Mouse (Mus musculus): ENCODE results near the gene Gm21969. TPM values are rescaled to one million over a fixed set of nuclear protein-coding genes. Genes with fewer than 3 reads are reported as not detected.

Gene Gm21969
- total RNA-seq, 2 experiments from 2014 or later = not detected

DNA sequence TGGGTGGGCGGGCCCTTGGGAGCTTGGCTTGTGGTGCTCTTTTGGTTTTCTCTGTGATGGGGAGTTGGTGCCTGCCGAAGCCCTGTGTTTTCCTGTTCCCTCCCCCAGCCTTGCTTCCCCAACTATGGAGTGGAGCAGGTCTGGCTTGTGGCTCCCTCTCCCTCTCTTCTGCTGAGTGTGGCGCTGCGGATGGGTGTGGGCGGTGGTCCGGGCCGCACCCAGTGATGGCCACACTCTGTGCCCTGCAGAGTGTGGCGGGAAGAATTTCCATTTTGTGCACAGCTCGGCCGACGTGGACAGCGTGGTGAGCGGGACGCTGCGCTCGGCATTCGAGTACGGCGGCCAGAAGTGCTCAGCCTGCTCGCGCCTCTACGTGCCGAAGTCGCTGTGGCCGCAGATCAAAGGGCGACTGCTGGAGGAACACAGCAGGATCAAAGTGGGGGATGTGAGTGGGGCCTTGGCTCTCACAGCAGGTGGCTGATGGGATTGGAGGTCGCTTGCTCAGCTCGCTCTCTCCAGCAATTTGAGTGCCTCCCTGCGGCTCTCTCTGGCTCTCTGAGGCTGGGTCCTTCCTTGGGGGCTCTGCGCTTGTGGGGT lies 38.9 kb downstream of the Gm21969 start:
- no peak for TF ChIP-seq CTCF (IDR thresholded peaks at IDR 0.05)

DNA sequence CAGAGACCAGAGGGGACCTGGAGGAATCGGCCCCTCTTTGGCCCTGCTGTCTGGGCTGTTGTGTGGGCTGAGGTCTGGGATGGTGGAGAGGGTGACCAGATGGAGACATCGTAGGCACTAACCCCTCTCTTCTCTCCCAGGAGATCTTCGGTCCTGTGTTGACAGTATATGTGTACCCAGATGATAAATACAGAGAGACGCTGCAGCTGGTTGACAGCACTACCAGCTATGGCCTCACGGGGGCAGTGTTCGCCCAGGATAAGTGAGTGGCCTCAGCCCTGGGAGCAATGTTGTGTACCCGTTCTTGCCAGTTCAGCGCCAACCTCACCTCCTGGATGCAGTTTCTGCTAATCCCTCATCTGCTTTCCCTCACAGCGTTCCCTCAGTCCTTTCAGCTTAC lies 41.0 kb downstream of the Gm21969 start:
- no peak overlapping the region for H3K27ac ChIP-seq
- TF ChIP-seq CTCF (IDR thresholded peaks at IDR 0.05) = peak; percentile 96
- peak; percentile 70 to 89 for DNase-seq (ENCODE audit: extremely low spot score in 1 of 2, low spot score in 2 of 2)
- intact Hi-C loops (cut with DNase I) = loop anchor here (1.0 to 2.0 kb wide), 2 partner anchors 27 to 214 kb away; no protein-coding TSS in a partner anchor
- no peak overlapping the region for H3K4me3 ChIP-seq

More for the DNA sequence above, 38.9 kb downstream of the Gm21969 start:
- no peak for DNase-seq (ENCODE audit: extremely low spot score in 1 of 2, low spot score in 2 of 2)
- intact Hi-C loops (cut with DNase I) = no loop called here
- Histone ChIP-seq H3K4me3 (peak overlapping the region; percentile 24), H3K27ac (peak overlapping the region; percentile 34; the same call in 1 of the 2 replicates)

DNA sequence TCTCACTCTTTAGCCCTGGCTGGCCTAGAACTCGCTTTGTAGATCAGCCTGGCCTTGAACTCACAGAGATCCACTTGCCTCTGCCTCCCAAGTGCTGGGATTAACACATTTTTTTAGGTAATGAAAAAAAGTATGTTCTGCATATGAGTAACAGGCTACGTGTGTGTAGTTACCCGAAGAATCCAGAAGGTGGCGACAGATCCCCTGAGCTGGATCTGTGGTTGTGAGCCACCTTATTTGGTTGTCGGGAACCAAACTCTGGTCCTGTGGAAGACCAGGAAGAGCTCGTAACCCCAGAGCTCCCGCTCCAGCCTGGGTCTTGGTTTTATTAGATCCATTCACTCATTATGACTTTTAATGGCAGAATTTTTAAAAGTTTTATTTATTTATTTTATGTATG lies 43.9 kb downstream of the Gm21969 start:
- peak; percentile 30 for TF ChIP-seq CTCF (IDR thresholded peaks at IDR 0.05)
- intact Hi-C loops (cut with DNase I) = no loop called here
- no peak for DNase-seq (ENCODE audit: extremely low spot score in 1 of 2, low spot score in 2 of 2)
- Histone ChIP-seq H3K4me3 (no peak overlapping the region), H3K27ac (no peak overlapping the region)

- no peak overlapping the region for H3K27ac ChIP-seq
- intact Hi-C loops (cut with DNase I) = no loop called here
- no peak for TF ChIP-seq CTCF (IDR thresholded peaks at IDR 0.05)
- DNase-seq (ENCODE audit: extremely low spot score in 1 of 2, low spot score in 2 of 2) = no peak
- no peak overlapping the region for H3K4me3 ChIP-seq
Measured at GRCm38 (mm10) chr4:139650086-139650743, 47.2 kb downstream of the Gm21969 start.

DNA sequence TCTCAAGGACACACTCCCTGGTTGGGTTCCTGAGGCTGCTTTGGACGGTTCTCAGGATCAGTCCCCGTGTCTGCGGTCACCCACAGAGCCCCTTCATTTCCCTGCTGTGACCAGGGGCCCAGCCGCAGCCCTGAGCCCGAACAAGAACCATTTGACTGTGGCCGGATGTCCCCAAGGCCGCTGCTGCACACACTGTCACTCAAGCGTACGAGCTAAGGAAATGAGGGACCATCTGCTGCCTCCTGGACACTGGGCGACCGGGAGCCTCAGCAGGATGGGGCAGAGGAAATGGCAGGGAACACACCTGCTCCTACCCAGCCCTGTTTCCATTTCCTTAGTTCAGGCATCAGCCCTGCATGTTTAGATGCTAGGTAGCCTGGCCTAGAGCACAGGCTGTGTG lies 47.9 kb downstream of the Gm21969 start:
- intact Hi-C loops (cut with DNase I) = no loop called here
- TF ChIP-seq CTCF (IDR thresholded peaks at IDR 0.05) = no peak
- DNase-seq (ENCODE audit: extremely low spot score in 1 of 2, low spot score in 2 of 2) = no peak
- Histone ChIP-seq H3K4me3 (no peak overlapping the region), H3K27ac (no peak overlapping the region)

- no peak for DNase-seq (ENCODE audit: extremely low spot score in 1 of 2, low spot score in 2 of 2)
- intact Hi-C loops (cut with DNase I) = no loop called here
- no peak within 1 kb of the TSS for H3K27ac ChIP-seq
- no peak for TF ChIP-seq CTCF (IDR thresholded peaks at IDR 0.05)
- no peak within 1 kb of the TSS for H3K4me3 ChIP-seq
Measured at GRCm38 (mm10) chr4:139653238-139653637, 50.3 kb downstream of the Gm21969 start, which contains the start of gene Tas1r2. TSS of gene Tas1r2 (plus strand) at chr4:139653538.

DNA sequence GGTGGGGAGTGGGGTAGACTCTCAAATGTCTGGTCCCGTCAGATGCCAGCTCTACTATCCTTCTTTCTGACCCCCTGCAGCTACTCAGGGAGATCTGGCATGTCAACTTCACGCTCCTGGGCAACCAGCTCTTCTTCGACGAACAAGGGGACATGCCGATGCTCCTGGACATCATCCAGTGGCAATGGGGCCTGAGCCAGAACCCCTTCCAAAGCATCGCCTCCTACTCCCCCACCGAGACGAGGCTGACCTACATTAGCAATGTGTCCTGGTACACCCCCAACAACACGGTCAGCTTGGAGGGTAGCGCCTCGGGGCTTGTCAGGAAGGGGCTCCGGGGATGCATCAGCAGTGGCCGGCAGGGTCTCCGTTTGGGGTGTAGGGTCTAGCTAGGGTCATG lies 58.9 kb downstream of the Gm21969 start:
- TF ChIP-seq CTCF (IDR thresholded peaks at IDR 0.05) = no peak
- intact Hi-C loops (cut with DNase I) = no loop called here
- no peak for DNase-seq (ENCODE audit: extremely low spot score in 1 of 2, low spot score in 2 of 2)
- Histone ChIP-seq H3K4me3 (no peak overlapping the region), H3K27ac (no peak overlapping the region)

GRCm38 (mm10) chr4:139667632-139668031 lies 64.6 kb downstream of the Gm21969 start:
- H3K4me3 ChIP-seq = no peak overlapping the region
- no peak overlapping the region for H3K27ac ChIP-seq
- no peak for TF ChIP-seq CTCF (IDR thresholded peaks at IDR 0.05)
- intact Hi-C loops (cut with DNase I) = no loop called here
- DNase-seq (ENCODE audit: extremely low spot score in 1 of 2, low spot score in 2 of 2) = no peak

- TF ChIP-seq CTCF (IDR thresholded peaks at IDR 0.05) = peak; percentile 92
- no peak overlapping the region for H3K27ac ChIP-seq
- peak; percentile 48 to 54 for DNase-seq (ENCODE audit: extremely low spot score in 1 of 2, low spot score in 2 of 2)
- intact Hi-C loops (cut with DNase I) = loop anchor here (2.0 kb wide), 1 partner anchor 25 kb away; no protein-coding TSS in a partner anchor
- no peak overlapping the region for H3K4me3 ChIP-seq
Measured at GRCm38 (mm10) chr4:139669847-139670246, 66.9 kb downstream of the Gm21969 start.

- Histone ChIP-seq H3K27ac (no peak overlapping the region), H3K4me3 (no peak overlapping the region)
- DNase-seq (ENCODE audit: extremely low spot score in 1 of 2, low spot score in 2 of 2) = no peak
- TF ChIP-seq CTCF (IDR thresholded peaks at IDR 0.05) = no peak
- intact Hi-C loops (cut with DNase I) = no loop called here
Measured at GRCm38 (mm10) chr4:139675696-139676095, 72.7 kb downstream of the Gm21969 start.

DNA sequence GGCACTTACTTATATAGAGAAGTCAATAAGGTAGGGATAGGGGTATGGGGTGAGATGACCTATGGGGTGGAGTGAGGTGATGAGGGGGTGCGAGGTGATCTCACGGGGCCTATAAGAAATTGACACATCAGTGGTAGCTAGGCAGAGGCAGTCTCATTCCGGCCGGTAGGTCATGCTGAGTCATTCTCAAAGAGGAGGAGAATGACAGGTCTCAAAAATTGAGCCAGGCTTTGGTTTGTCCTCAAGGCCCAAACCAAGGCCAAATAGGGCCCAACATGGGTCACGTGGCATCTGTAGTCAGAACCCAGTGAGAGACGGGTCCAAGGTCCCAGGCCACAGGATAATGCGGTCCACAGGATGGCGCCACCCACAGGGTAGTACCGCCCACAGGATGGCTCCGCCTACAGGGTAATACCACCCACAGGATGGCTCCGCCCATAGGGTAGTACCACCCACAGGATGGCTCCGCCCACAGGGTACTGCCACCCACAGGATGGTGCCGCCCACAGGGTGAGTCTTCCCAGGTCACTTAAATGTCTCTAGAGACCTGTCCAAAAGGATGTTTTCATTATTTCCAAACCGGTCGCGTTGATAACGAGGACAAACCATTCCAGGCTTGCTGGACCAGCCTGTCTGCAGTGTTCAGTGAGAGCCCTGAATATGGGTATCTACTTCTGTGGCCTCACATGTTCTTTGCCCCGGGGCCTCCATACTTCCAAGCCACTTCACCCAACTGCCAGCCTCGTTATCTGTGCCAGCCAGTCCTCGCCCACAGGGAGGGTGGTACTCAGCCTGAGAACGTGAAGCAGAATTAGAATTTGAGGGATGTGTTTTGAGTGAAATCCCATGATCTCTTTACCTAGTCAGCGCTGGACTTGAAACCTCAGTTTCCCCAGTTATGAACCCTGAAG lies 81.0 kb downstream of the Gm21969 start:
- no peak overlapping the region for H3K27ac ChIP-seq
- TF ChIP-seq CTCF (IDR thresholded peaks at IDR 0.05) = no peak
- H3K4me3 ChIP-seq = no peak overlapping the region
- intact Hi-C loops (cut with DNase I) = loop anchor here (1.0 kb wide), 1 partner anchor 174 kb away; no protein-coding TSS in a partner anchor
- no peak for DNase-seq (ENCODE audit: extremely low spot score in 1 of 2, low spot score in 2 of 2)

- no peak overlapping the region for H3K4me3 ChIP-seq
- H3K27ac ChIP-seq = no peak overlapping the region
- intact Hi-C loops (cut with DNase I) = loop anchor here (1.0 kb wide), 1 partner anchor 174 kb away; no protein-coding TSS in a partner anchor
- peak; percentile 49 to 77 for DNase-seq (ENCODE audit: extremely low spot score in 1 of 2, low spot score in 2 of 2)
- TF ChIP-seq CTCF (IDR thresholded peaks at IDR 0.05) = peak; percentile 87
Measured at GRCm38 (mm10) chr4:139684639-139685017, 81.6 kb downstream of the Gm21969 start.
